Mouse (Mus musculus) CH12.LX (cell line): ENCODE data around the gene Uhrf1bp1l. TPM values are rescaled to one million over a fixed set of nuclear protein-coding genes. Genes with fewer than 3 reads are reported as not detected.

ENCODE experiments used
- DNase-seq: peaks from one replicate; pipeline ENCODE4 v3.0.0-alpha.2; 2013; ENCODE audit errors: extremely low read depth
- H3K27ac ChIP-seq: 2 replicates; pipeline ENCODE4 v1.5.1; 2012; ENCODE audit warnings: low read depth, mild to moderate bottlenecking, control low read depth, moderate library complexity; ENCODE audit not compliant: insufficient read depth
- H3K27me3 ChIP-seq: replicated peaks from 2 replicates; pipeline ENCODE3; 2012; ENCODE audit warnings: inconsistent platforms
- H3K36me3 ChIP-seq, 2 experiments: replicated peaks in 1 of 2; 2 replicates each; pipeline versions ENCODE3 to v1.6.1; 2012; ENCODE audit warnings: inconsistent platforms in 1 of 2, low read length in 1 of 2, mild to moderate bottlenecking in 1 of 2, mixed read lengths in 1 of 2, moderate library complexity in 1 of 2; ENCODE audit not compliant: control insufficient read depth in 1 of 2, insufficient read depth in 1 of 2
- H3K4me1 ChIP-seq, 2 experiments: 2 replicates each; pipeline ENCODE4 v1.6.1; 2012; ENCODE audit warnings: inconsistent platforms in 1 of 2, moderate library complexity in 1 of 2; ENCODE audit not compliant: insufficient read depth in 2 of 2, control insufficient read depth in 1 of 2
- H3K4me2 ChIP-seq: 2 replicates; pipeline ENCODE4 v1.6.1; 2012; ENCODE audit warnings: low read depth, mild to moderate bottlenecking, control low read depth; ENCODE audit not compliant: poor library complexity, insufficient read depth, severe bottlenecking
- H3K4me3 ChIP-seq, 3 experiments: fragments of 150-350 bp in 1 of 3; sonication (generic) in 1 of 3; replicated peaks in 1 of 3; 2 replicates each; pipeline versions ENCODE3 to v1.5.1; 2011 to 2012; ENCODE audit warnings: low read depth in 2 of 3, low read length in 2 of 3, mild to moderate bottlenecking in 2 of 3, moderate library complexity in 2 of 3, control low read depth in 1 of 3, improper control_type of control experiment in 1 of 3, inconsistent platforms in 1 of 3, mixed read lengths in 1 of 3; ENCODE audit not compliant: poor library complexity in 1 of 3
- H3K79me2 ChIP-seq: replicated peaks from 2 replicates; pipeline ENCODE4 v1.6.1; 2012; ENCODE audit warnings: mild to moderate bottlenecking, moderate library complexity; ENCODE audit not compliant: control insufficient read depth, poor library complexity, insufficient read depth, severe bottlenecking; ENCODE audit errors: extremely low read depth
- H3K9ac ChIP-seq: 2 replicates; pipeline ENCODE4 v1.6.1; 2012; ENCODE audit warnings: low read depth, mild to moderate bottlenecking, control low read depth, moderate library complexity; ENCODE audit not compliant: insufficient read depth
- H3K9me3 ChIP-seq: replicated peaks from 2 replicates; pipeline ENCODE3; 2012; ENCODE audit warnings: low read length, inconsistent platforms, mixed read lengths
- BHLHE40 ChIP-seq: IDR thresholded peaks from 2 replicates; pipeline ENCODE4 v1.6.1; 2011; ENCODE audit warnings: mild to moderate bottlenecking, low read depth, low read length, improper control_type of control experiment
- CHD1 ChIP-seq: IDR thresholded peaks from 2 replicates; pipeline ENCODE4 v1.6.1; 2012; ENCODE audit warnings: low read depth, low read length, improper control_type of control experiment, inconsistent platforms
- CHD2 ChIP-seq: IDR thresholded peaks from 2 replicates; pipeline ENCODE4 v1.6.1; 2011; ENCODE audit warnings: low read length, improper control_type of control experiment
- CTCF ChIP-seq, 2 experiments: IDR thresholded peaks in 1 of 2; conservative IDR thresholded peaks in 1 of 2; 2 replicates each; pipeline ENCODE4 v1.5.1; 2011 to 2012; ENCODE audit warnings: low read depth in 2 of 2, low read length in 2 of 2, improper control_type of control experiment in 1 of 2, inconsistent platforms in 1 of 2, mild to moderate bottlenecking in 1 of 2, moderate library complexity in 1 of 2
- E2F4 ChIP-seq: IDR thresholded peaks from 2 replicates; pipeline ENCODE4 v1.6.1; 2011; ENCODE audit warnings: low read depth, low read length, improper control_type of control experiment; ENCODE audit not compliant: insufficient replicate concordance
- ELF1 ChIP-seq: IDR thresholded peaks from 2 replicates; pipeline ENCODE4 v1.6.1; 2014; ENCODE audit warnings: low read depth, mild to moderate bottlenecking, inconsistent platforms, low read length, improper control_type of control experiment
- ETS1 ChIP-seq: conservative IDR thresholded peaks from 2 replicates; pipeline ENCODE4 v1.6.1; 2012; ENCODE audit warnings: low read depth, mild to moderate bottlenecking, inconsistent platforms, low read length, improper control_type of control experiment, moderate library complexity
- GABPA ChIP-seq: IDR thresholded peaks from 2 replicates; pipeline ENCODE4 v1.6.1; 2012; ENCODE audit warnings: low read depth, low read length, improper control_type of control experiment, inconsistent platforms; ENCODE audit not compliant: insufficient replicate concordance
- HCFC1 ChIP-seq: IDR thresholded peaks from 2 replicates; pipeline ENCODE4 v1.6.1; 2012; ENCODE audit warnings: low read depth, mild to moderate bottlenecking, inconsistent platforms, low read length, improper control_type of control experiment
- IRF4 ChIP-seq: IDR thresholded peaks from 2 replicates; pipeline ENCODE4 v1.6.1; 2014; ENCODE audit warnings: low read depth, mild to moderate bottlenecking, inconsistent platforms, low read length, improper control_type of control experiment
- JUND ChIP-seq: conservative IDR thresholded peaks from 2 replicates; pipeline ENCODE4 v1.6.1; 2011; ENCODE audit warnings: low read depth, low read length, improper control_type of control experiment
- MAX ChIP-seq: IDR thresholded peaks from 2 replicates; pipeline ENCODE4 v1.6.1; 2011; ENCODE audit warnings: low read length, improper control_type of control experiment
- MEF2A ChIP-seq: IDR thresholded peaks from 2 replicates; pipeline ENCODE4 v1.6.1; 2014; ENCODE audit warnings: low read depth, mild to moderate bottlenecking, inconsistent platforms, low read length, improper control_type of control experiment, borderline replicate concordance
- MXI1 ChIP-seq: IDR thresholded peaks from 2 replicates; pipeline ENCODE4 v1.6.1; 2011; ENCODE audit warnings: mild to moderate bottlenecking, low read depth, low read length, improper control_type of control experiment
- MYC ChIP-seq: IDR thresholded peaks from 2 replicates; pipeline ENCODE4 v1.6.1; 2011; ENCODE audit warnings: low read depth, mild to moderate bottlenecking, improper control_type of control experiment, low read length
- NELFE ChIP-seq: IDR thresholded peaks from 2 replicates; pipeline ENCODE4 v1.6.1; 2011; ENCODE audit warnings: low read depth, low read length, improper control_type of control experiment
- NRF1 ChIP-seq: IDR thresholded peaks from 2 replicates; pipeline ENCODE4 v1.6.1; 2014; ENCODE audit warnings: low read depth, mild to moderate bottlenecking, inconsistent platforms, low read length, improper control_type of control experiment, moderate library complexity
- POLR2AphosphoS2 ChIP-seq: IDR thresholded peaks from 2 replicates; pipeline ENCODE4 v1.6.1; 2011; ENCODE audit warnings: low read depth, low read length, improper control_type of control experiment
- SIN3A ChIP-seq: IDR thresholded peaks from 2 replicates; pipeline ENCODE4 v1.6.1; 2012; ENCODE audit warnings: low read length, improper control_type of control experiment, inconsistent platforms
- TBP ChIP-seq: conservative IDR thresholded peaks from 2 replicates; pipeline ENCODE4 v1.6.1; 2011; ENCODE audit warnings: low read depth, low read length, improper control_type of control experiment
- USF2 ChIP-seq: conservative IDR thresholded peaks from 2 replicates; pipeline ENCODE4 v1.6.1; 2011; ENCODE audit warnings: low read depth, low read length, improper control_type of control experiment
- ZKSCAN1 ChIP-seq: IDR thresholded peaks from 2 replicates; pipeline ENCODE4 v1.6.1; 2012; ENCODE audit warnings: low read depth, inconsistent platforms, low read length, improper control_type of control experiment, borderline replicate concordance
- dilution Hi-C: fragments of 300-500 bp; cut with MboI; formaldehyde crosslinking; loops from 2 replicates; pipeline ENCODE4 v1.14.3; 2020; ENCODE audit warnings: low sequenced_read_pairs; ENCODE audit not compliant: extremely low pct_unique_long_range_greater_than_20kb, extremely low pct_ligation_motif_present
- in situ Hi-C: fragments of 300-500 bp; cut with MboI; formaldehyde crosslinking; loops from 3 replicates; pipeline ENCODE4 v1.14.3; 2019; ENCODE audit warnings: low sequenced_read_pairs, low pct_ligation_motif_present, low pct_unique_long_range_greater_than_20kb, mixed read lengths
- polyA plus RNA-seq: library from polyadenylated mRNA; unstranded; fragments of >175 nt; gene quantifications from 2 replicates; pipeline ENCODE4 v1.2.1, GENCODE M21; 2012; ENCODE audit warnings: low read depth; ENCODE audit not compliant: insufficient read length
- total RNA-seq, 2 experiments: library from RNA; depleted of rRNA; stranded (reverse); fragments of 300-350 nt in 1 of 2; fragments of >200 nt in 1 of 2; gene quantifications; 2 replicates each; pipeline ENCODE4 v1.2.3; 2012 to 2014

The Uhrf1bp1l gene
- total and polyA plus RNA-seq, 3 experiments: 18.8 to 40.1 (median 27.9) TPM

DNA sequence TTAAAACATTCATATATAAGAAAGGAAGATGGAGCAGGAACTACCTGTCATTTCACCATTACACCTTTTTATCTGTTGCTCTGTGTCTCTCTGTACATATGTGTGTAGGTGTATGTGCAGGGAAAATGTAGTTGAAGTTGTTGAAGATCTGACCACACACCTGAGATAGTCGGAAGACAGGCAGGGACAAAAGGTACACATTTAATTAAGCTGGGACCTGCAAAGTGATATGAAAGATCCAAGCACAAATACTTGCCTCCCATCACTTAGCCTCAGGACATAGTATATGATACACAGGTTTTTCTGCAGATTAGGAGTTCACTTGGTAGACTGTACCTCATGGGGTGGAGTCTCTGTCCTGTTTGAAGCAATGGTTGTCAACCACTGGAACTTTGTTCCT, 3.1 kb downstream of the Uhrf1bp1l start:
- no peaks in the 10 kb centered on the region for H3K9me3 ChIP-seq
- no peak overlapping the region for H3K9ac ChIP-seq
- TF ChIP-seq MYC (no peak), MAX (no peak), USF2 (no peak), CHD1 (no peak), NRF1 (no peak), IRF4 (no peak), CTCF (conservative IDR thresholded peaks at IDR 0.05 in 1 of 2, IDR thresholded peaks at IDR 0.05 in 1 of 2; ENCODE audit: low read depth in 2 of 2, low read length in 2 of 2) (no peak), MXI1 (no peak), HCFC1 (no peak), TBP (no peak)
- no peaks in the 10 kb centered on the region for H3K27me3 ChIP-seq
- DNase-seq: no peak
- H3K79me2 ChIP-seq: peaks cover 25% of the 10 kb centered on the region
- in situ Hi-C loops (no loop called here), dilution Hi-C loops (no loop called here)
- H3K4me1 ChIP-seq: peaks cover 4 to 28% of the 10 kb centered on the region in 2 experiments; a peak in 3 of 4 replicates
- H3K4me3 ChIP-seq: no peak overlapping the region
- no peak overlapping the region for H3K4me2 ChIP-seq
- H3K27ac ChIP-seq: no peak overlapping the region
- peaks cover 0 to 7% of the 10 kb centered on the region in 2 experiments for H3K36me3 ChIP-seq

DNA sequence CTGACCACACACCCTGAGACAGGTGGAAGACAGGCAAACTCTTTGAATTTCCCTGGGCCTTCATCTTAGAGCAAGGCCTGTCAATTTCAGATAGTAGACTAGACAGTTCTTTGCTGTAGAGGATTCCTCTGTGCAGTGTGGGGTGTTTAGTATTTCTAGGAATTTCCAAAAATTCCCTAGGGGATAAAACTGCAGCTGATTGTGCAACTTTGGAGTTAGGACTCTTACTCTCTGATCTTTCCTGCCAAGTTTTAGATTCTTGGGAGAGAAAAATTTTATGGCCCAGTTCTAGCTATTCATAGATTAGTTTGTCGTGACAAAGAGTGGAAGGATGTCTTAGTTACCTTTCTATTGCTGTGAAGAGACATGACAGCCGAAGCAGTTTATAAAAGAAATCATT, 3.8 kb downstream of the Uhrf1bp1l start:
- dilution Hi-C loops: no loop called here
- in situ Hi-C loops: no loop called here
- peaks cover 25% of the 10 kb centered on the region for H3K79me2 ChIP-seq

DNA sequence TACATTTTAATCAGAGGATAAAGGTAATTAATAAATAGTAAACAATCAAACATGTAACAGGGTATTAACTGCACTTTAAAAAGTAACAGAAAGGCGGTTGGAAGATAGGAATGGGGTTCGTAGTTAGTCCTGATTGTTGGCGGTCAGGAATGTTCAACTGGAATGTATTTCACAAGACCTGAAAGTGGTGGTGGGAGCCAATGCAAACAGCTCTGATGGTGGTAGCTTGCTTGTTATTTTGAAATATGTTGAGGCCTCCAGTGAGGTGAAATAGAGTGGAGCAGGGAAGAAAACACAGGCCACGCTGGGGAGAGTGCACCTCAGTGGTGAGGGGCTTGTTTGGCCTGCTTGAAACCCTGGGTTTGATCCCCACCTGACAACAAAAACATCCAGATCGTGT, 6.3 kb downstream of the Uhrf1bp1l start:
- H3K27ac ChIP-seq: no peak overlapping the region
- no peak overlapping the region for H3K4me2 ChIP-seq
- no peak overlapping the region for H3K4me3 ChIP-seq
- in situ Hi-C loops: no loop called here
- dilution Hi-C loops: no loop called here
- no peaks in the 10 kb centered on the region for H3K27me3 ChIP-seq
- peaks cover 0 to 11% of the 10 kb centered on the region in 2 experiments for H3K36me3 ChIP-seq
- TF ChIP-seq ETS1 (no peak), TBP (no peak), CHD2 (no peak), BHLHE40 (no peak), GABPA (no peak), MYC (no peak), E2F4 (no peak), NELFE (no peak), MEF2A (no peak), USF2 (no peak)
- H3K79me2 ChIP-seq: peaks cover 28% of the 10 kb centered on the region
- H3K9me3 ChIP-seq: no peaks in the 10 kb centered on the region
- no peak for DNase-seq
- peaks cover 4 to 24% of the 10 kb centered on the region in 2 experiments; a peak in 3 of 4 replicates for H3K4me1 ChIP-seq
- no peak overlapping the region for H3K9ac ChIP-seq

More for the DNA sequence above, 3.8 kb downstream of the Uhrf1bp1l start:
- no peak for DNase-seq
- peaks cover 0 to 7% of the 10 kb centered on the region in 2 experiments for H3K36me3 ChIP-seq
- peaks cover 4 to 28% of the 10 kb centered on the region in 2 experiments; a peak in 3 of 4 replicates for H3K4me1 ChIP-seq
- H3K4me2 ChIP-seq: no peak overlapping the region
- H3K27me3 ChIP-seq: no peaks in the 10 kb centered on the region
- H3K4me3 ChIP-seq: no peak overlapping the region
- TF ChIP-seq ZKSCAN1 (no peak), CHD1 (no peak), SIN3A (no peak), ELF1 (no peak), USF2 (no peak), IRF4 (no peak), POLR2AphosphoS2 (no peak), ETS1 (no peak), JUND (no peak), CTCF (conservative IDR thresholded peaks at IDR 0.05 in 1 of 2, IDR thresholded peaks at IDR 0.05 in 1 of 2; ENCODE audit: low read depth in 2 of 2, low read length in 2 of 2) (no peak)
- no peak overlapping the region for H3K27ac ChIP-seq
- no peaks in the 10 kb centered on the region for H3K9me3 ChIP-seq
- H3K9ac ChIP-seq: no peak overlapping the region
